Mouse (Mus musculus) neural tube, embryonic 15.5 days (tissue): ENCODE data around the gene Dnm3. TPM values are rescaled to one million over a fixed set of nuclear protein-coding genes. Genes with fewer than 3 reads are reported as not detected.
A peak's percentile ranks its signal among the peaks of the same experiment; 100 is the strongest.

Experiments
- ATAC-seq: fragments of 200-750 bp; cut with Nextera tagmentation; 2 replicates; pipeline ENCODE4 v1.8.0; 2017; ENCODE audit warnings: mild to moderate bottlenecking, moderate TSS enrichment, moderate library complexity; ENCODE audit not compliant: low FRiP score
- H3K27ac ChIP-seq: fragments of 300-500 bp; sonication (generic); replicated peaks from 2 replicates; pipeline ENCODE4 v1.5.1; 2015; ENCODE audit warnings: mild to moderate bottlenecking, inconsistent platforms
- H3K27me3 ChIP-seq: fragments of 300-500 bp; sonication (generic); replicated peaks from 2 replicates; pipeline ENCODE4 v1.6.1; 2015; ENCODE audit warnings: inconsistent platforms
- H3K36me3 ChIP-seq: fragments of 300-500 bp; sonication (generic); 2 replicates; pipeline ENCODE4 v1.6.1; 2015; ENCODE audit warnings: inconsistent platforms
- H3K4me1 ChIP-seq: fragments of 300-500 bp; sonication (generic); 2 replicates; pipeline ENCODE4 v1.6.1; 2015; ENCODE audit warnings: inconsistent platforms
- H3K4me2 ChIP-seq: fragments of 300-500 bp; sonication (generic); 2 replicates; pipeline ENCODE4 v1.6.1; 2015; ENCODE audit warnings: inconsistent platforms, mild to moderate bottlenecking, moderate library complexity
- H3K4me3 ChIP-seq: fragments of 300-500 bp; sonication (generic); replicated peaks from 2 replicates; pipeline ENCODE4 v1.5.1; 2015; ENCODE audit warnings: mild to moderate bottlenecking, inconsistent platforms
- H3K9ac ChIP-seq: fragments of 300-500 bp; sonication (generic); replicated peaks from 2 replicates; pipeline ENCODE4 v1.6.1; 2015; ENCODE audit warnings: mild to moderate bottlenecking, inconsistent platforms
- H3K9me3 ChIP-seq: fragments of 300-500 bp; sonication (generic); replicated peaks from 2 replicates; pipeline ENCODE4 v1.6.1; 2016; ENCODE audit warnings: inconsistent platforms
- WGBS: fragments of 180-500 bp; shearing (Covaris S2); methylation state at CpG from one replicate; pipeline ENCODE4 v1.1.7; 2015; ENCODE audit warnings: mixed read lengths; 5-methylcytosine and 5-hydroxymethylcytosine counted together
- polyA plus RNA-seq: library from polyadenylated mRNA; unstranded; fragments of >200 nt; fragmentation: Nextera tagmentation; extraction: Ambion mirVana; gene quantifications from 2 replicates; pipeline ENCODE4 v1.2.1, GENCODE M21; 2015

Gene Dnm3
- polyA plus RNA-seq, 1 experiment from 2014 or later, result 60.8 TPM

GRCm38 (mm10) chr1:162020766-162021165, 457.1 kb downstream of the Dnm3 start:
- Histone ChIP-seq H3K4me3 (no peak overlapping the region), H3K9ac (no peak overlapping the region), H3K27me3 (no peaks in the 10 kb centered on the region), H3K27ac (no peak overlapping the region), H3K4me2 (no peak overlapping the region), H3K36me3 (no peaks in the 10 kb centered on the region), H3K9me3 (no peaks in the 10 kb centered on the region), H3K4me1 (0 out of 2 replicates have a peak, but pooled peaks cover 5% of the 10 kb centered on the region)
- WGBS, result 59% methylated on average over 4 of the region's 4 CpGs
- no peak for ATAC-seq

GRCm38 (mm10) chr1:162020303-162020731, 457.5 kb downstream of the Dnm3 start:
- Histone ChIP-seq H3K36me3 (no peaks in the 10 kb centered on the region), H3K4me2 (no peak overlapping the region), H3K27me3 (no peaks in the 10 kb centered on the region), H3K9ac (no peak overlapping the region), H3K4me1 (0 out of 2 replicates have a peak, but pooled peaks cover 5% of the 10 kb centered on the region), H3K27ac (no peak overlapping the region), H3K9me3 (no peaks in the 10 kb centered on the region), H3K4me3 (no peak overlapping the region)
- WGBS, result 49% methylated on average over 7 of the region's 7 CpGs
- ATAC-seq, result no peak

DNA sequence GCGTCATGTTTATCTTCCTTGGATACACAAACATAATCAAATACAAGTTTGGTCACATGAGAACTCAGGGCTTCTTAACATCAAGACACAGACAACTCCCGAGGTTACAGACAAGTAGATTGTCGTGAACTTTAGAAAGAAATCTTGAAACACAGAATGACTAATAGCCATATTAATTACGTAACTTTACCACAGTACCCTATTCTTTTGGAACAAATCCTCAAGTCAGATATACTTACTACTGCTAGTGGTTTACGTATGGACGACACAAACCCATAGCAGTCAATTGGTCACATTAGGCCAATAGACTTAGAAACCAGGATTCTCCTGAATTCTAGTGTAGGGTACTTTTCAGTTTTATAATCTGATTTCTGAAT, 459.2 kb downstream of the Dnm3 start:
- ATAC-seq, result no peak
- H3K9ac ChIP-seq, result no peak overlapping the region
- no peaks in the 10 kb centered on the region for H3K9me3 ChIP-seq
- 0 out of 2 replicates have a peak, but pooled peaks cover 5% of the 10 kb centered on the region for H3K4me1 ChIP-seq
- no peak overlapping the region for H3K4me3 ChIP-seq
- H3K27me3 ChIP-seq, result no peaks in the 10 kb centered on the region
- H3K27ac ChIP-seq, result no peak overlapping the region
- H3K4me2 ChIP-seq, result no peak overlapping the region
- no peaks in the 10 kb centered on the region for H3K36me3 ChIP-seq
- WGBS, result 92% methylated on average over 6 of the region's 6 CpGs

- Histone ChIP-seq H3K27me3 (no peaks in the 10 kb centered on the region), H3K27ac (no peak overlapping the region), H3K9me3 (no peaks in the 10 kb centered on the region), H3K4me1 (0 out of 2 replicates have a peak, but pooled peaks cover 3% of the 10 kb centered on the region), H3K4me3 (no peak overlapping the region), H3K9ac (no peak overlapping the region), H3K36me3 (no peaks in the 10 kb centered on the region), H3K4me2 (no peak overlapping the region)
- ATAC-seq, result no peak
- WGBS, result 78% methylated on average over 13 of the region's 13 CpGs
These were observed 459.7 kb downstream of the Dnm3 start for GRCm38 (mm10) chr1:162017975-162018600.

DNA sequence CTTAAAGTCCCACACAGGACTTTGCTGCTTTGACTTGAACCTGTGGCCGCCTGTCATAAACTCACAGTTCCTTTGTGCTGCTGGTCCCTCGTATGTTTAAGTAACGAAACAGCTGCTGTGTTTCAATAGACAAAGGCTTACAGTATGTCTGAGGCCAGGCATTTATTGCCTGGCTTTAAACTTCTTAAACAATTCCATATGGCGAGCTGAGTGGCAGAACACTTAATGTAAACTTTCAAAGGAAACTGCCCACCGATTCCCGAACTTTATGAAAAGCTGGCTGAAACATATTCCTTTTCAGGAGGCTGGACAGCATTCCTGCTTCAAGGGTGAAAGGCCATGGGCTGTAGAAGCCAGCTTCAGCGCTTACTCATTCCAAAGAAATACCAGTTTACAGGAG, 460.9 kb downstream of the Dnm3 start:
- 36% methylated on average over 7 of the region's 7 CpGs for WGBS
- Histone ChIP-seq H3K4me1 (no peaks in the 10 kb centered on the region), H3K27ac (no peak overlapping the region), H3K9me3 (no peaks in the 10 kb centered on the region), H3K4me2 (no peak overlapping the region), H3K9ac (no peak overlapping the region), H3K36me3 (no peaks in the 10 kb centered on the region), H3K27me3 (no peaks in the 10 kb centered on the region), H3K4me3 (no peak overlapping the region)
- ATAC-seq, result no peak

DNA sequence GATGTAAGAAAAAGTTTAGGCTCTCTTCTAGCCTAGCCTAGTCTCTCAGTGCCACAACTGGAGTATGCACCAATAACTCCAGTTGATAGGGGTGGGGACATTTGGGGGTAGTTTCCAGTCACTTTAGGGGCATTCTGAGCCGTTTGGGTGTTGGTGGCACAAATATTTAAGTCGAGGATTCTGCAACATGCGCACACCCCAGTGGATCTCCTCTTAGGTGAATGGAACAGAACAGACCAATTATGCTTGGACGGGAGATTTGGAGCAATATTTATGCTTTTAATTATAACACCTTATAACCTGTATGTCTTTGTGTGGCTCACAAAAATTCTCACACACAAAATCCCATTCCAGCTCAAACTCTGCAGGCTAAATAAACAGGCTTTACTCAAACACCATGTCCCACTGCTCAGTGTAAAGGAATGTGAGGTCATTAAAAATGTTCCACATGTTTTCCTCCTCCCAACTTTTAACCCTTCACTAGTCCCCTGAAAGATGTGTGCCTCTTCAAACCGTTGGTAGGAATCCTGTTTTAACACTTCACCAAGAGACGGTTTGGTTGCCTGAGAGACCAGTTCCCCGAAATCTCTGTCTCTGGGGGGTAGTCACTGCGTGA, 462.5 kb downstream of the Dnm3 start:
- ATAC-seq, result no peak
- Histone ChIP-seq H3K4me1 (no peaks in the 10 kb centered on the region), H3K27me3 (no peaks in the 10 kb centered on the region), H3K27ac (no peak overlapping the region), H3K36me3 (peaks cover 6% of the 10 kb centered on the region), H3K4me2 (no peak overlapping the region), H3K9ac (no peak overlapping the region), H3K9me3 (no peaks in the 10 kb centered on the region), H3K4me3 (no peak overlapping the region)
- 65% methylated on average over 8 of the region's 8 CpGs for WGBS

DNA sequence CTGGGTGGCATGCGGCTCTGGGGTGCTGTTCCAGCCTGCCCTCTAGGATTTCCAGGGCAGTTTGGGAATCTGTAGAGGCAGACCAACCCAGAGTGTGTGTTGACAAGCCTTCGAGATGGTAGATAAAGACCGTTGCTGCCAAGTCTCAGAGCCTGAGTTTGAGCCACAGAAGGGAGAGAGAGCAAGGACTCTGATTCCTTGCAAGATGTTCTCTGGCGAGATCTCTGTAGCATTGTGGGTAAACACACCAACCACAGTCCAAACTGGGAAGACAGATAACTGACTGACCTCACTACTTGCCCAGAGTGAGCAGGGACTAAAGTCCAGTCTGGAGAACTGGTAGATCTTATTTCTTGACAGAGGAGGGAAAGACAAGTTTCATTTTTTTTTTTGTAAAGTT, 464.3 kb downstream of the Dnm3 start:
- H3K4me1 ChIP-seq, result no peaks in the 10 kb centered on the region
- no peaks in the 10 kb centered on the region for H3K9me3 ChIP-seq
- no peaks in the 10 kb centered on the region for H3K27me3 ChIP-seq
- WGBS, result 93% methylated on average over 4 of the region's 4 CpGs
- H3K9ac ChIP-seq, result no peak overlapping the region
- ATAC-seq, result no peak
- H3K4me3 ChIP-seq, result no peak overlapping the region
- H3K4me2 ChIP-seq, result no peak overlapping the region
- H3K36me3 ChIP-seq, result peaks cover 6% of the 10 kb centered on the region
- H3K27ac ChIP-seq, result no peak overlapping the region

DNA sequence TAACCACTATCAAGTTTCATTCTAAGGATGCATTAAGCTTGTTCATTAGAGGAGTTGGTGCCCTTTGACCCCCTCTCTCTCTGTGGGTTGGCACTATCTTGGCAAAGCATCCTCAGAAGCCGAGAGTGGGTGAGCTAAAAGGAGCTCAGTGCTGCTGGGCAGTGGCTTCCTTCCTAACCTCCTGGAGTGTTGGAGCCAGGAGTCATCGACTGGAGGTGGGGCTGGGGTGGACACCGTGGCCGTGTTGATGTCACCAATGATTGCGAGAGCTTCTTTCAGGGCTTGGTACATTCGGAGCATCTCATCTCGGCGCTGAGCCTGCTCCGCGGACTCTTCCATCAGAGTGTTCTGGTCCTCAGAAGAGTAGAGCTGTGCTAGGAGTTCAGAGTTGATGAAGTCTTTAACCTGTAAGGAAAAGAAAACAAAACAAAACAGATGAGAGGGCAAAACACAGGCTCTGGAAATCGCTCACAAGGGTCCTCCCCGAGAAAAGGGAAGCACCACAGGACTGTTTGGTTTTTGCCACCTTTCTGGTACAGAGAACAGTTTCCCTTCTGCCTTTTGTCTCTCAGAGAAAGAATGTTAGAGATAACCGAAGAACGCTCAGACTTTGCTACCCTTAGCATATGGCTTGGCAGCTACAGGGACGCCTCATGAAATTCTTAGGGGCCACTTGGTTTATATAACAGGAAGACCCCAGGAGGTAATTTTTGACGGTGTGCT, 466.1 kb downstream of the Dnm3 start:
- H3K9ac ChIP-seq, result no peak overlapping the region

DNA sequence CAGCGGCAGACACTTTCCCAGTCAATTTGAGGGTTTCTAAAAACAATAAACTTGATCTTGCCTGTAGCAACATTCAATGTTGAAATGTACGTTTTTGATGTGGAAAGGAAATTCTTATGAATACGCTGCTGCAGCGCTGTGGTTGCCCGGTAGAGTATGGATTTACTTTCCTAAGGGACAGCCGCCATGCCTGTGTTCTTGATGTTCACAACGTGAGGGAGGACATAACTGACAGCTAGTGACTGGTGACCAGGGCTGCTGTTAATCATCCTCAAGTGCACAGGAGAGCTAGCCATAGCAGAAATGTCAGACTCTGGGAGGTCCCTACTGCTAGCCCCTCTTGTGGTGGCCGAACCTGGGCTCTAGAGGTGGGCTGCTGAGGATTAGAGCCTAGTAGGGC, 468.7 kb downstream of the Dnm3 start:
- peaks cover 6% of the 10 kb centered on the region for H3K36me3 ChIP-seq
- H3K4me2 ChIP-seq, result no peak overlapping the region
- no peak overlapping the region for H3K9ac ChIP-seq
- 0 out of 2 replicates have a peak overlapping the region, but pooled peaks have one; percentile 20 for H3K27ac ChIP-seq
- no peak overlapping the region for H3K4me3 ChIP-seq
- no peaks in the 10 kb centered on the region for H3K9me3 ChIP-seq
- peaks cover 14% of the 10 kb centered on the region for H3K4me1 ChIP-seq
- WGBS, result 71% methylated on average over 8 of the region's 8 CpGs
- ATAC-seq, result no peak
- no peaks in the 10 kb centered on the region for H3K27me3 ChIP-seq

More for the DNA sequence above, 466.1 kb downstream of the Dnm3 start:
- H3K9me3 ChIP-seq, result no peaks in the 10 kb centered on the region
- H3K4me1 ChIP-seq, result no peaks in the 10 kb centered on the region
- no peak overlapping the region for H3K4me2 ChIP-seq
- H3K27me3 ChIP-seq, result no peaks in the 10 kb centered on the region
- no peak overlapping the region for H3K27ac ChIP-seq
- 87% methylated on average over 16 of the region's 16 CpGs for WGBS
- H3K4me3 ChIP-seq, result no peak overlapping the region
- peaks cover 6% of the 10 kb centered on the region for H3K36me3 ChIP-seq
- ATAC-seq, result no peak

DNA sequence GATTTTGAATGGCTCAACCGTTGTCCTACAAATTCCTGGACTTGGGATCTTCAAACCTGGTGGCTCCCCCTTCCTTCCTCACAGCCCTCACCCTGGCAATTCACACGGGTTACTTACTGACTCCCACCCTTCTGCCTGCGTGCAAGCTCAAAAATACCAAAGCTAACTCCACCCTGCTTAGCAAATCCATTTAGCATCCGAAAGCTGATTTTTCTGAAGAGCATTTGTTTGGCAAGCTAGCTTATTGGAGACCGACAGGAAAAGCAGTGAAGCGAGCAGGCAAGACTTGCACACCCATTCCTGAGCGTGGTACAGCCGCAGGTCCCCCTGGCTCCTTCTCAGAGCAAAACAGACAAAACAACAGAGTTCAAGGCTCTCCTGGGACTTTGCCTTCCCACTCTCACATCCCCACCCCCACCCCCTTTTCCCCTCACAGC, 469.2 kb downstream of the Dnm3 start:
- Histone ChIP-seq H3K27ac (0 out of 2 replicates have a peak overlapping the region, but pooled peaks have one; percentile 20), H3K9ac (no peak overlapping the region), H3K4me1 (peaks cover 18% of the 10 kb centered on the region), H3K4me2 (no peak overlapping the region), H3K27me3 (no peaks in the 10 kb centered on the region), H3K36me3 (peaks cover 6% of the 10 kb centered on the region), H3K4me3 (no peak overlapping the region), H3K9me3 (no peaks in the 10 kb centered on the region)
- ATAC-seq, result no peak
- WGBS, result 59% methylated on average over 8 of the region's 8 CpGs

- H3K4me3 ChIP-seq, result no peak overlapping the region
- no peak overlapping the region for H3K9ac ChIP-seq
- H3K4me2 ChIP-seq, result no peak overlapping the region
- H3K9me3 ChIP-seq, result no peaks in the 10 kb centered on the region
- H3K27ac ChIP-seq, result no peak overlapping the region
- ATAC-seq, result no peak
- no peaks in the 10 kb centered on the region for H3K27me3 ChIP-seq
- H3K4me1 ChIP-seq, result peaks cover 20% of the 10 kb centered on the region
- 63% methylated on average over 4 of the region's 4 CpGs for WGBS
- peaks cover 6% of the 10 kb centered on the region for H3K36me3 ChIP-seq
These were observed 469.6 kb downstream of the Dnm3 start for GRCm38 (mm10) chr1:162008208-162008607.

GRCm38 (mm10) chr1:162006109-162006508, 471.7 kb downstream of the Dnm3 start:
- Histone ChIP-seq H3K4me3 (no peak overlapping the region), H3K27ac (no peak overlapping the region), H3K36me3 (peaks cover 6% of the 10 kb centered on the region), H3K4me1 (peaks cover 24% of the 10 kb centered on the region), H3K9ac (no peak overlapping the region), H3K4me2 (no peak overlapping the region), H3K27me3 (no peaks in the 10 kb centered on the region), H3K9me3 (no peaks in the 10 kb centered on the region)
- no peak for ATAC-seq
- 84% methylated on average over 9 of the region's 9 CpGs for WGBS
